Mouse (Mus musculus) midbrain, embryonic 11.5 days (tissue): ENCODE data around the gene Il21r. TPM values are rescaled to one million over a fixed set of nuclear protein-coding genes. Genes with fewer than 3 reads are reported as not detected.
A peak's percentile ranks its signal among the peaks of the same experiment; 100 is the strongest.

ENCODE experiments used
- ATAC-seq: fragments of 200-750 bp; cut with Nextera tagmentation; 2 replicates; pipeline ENCODE4 v1.8.0; 2017; ENCODE audit warnings: moderate TSS enrichment, moderate library complexity; ENCODE audit not compliant: low FRiP score
- DNase-seq: peaks from one replicate; pipeline ENCODE4 v3.0.0; 2015; ENCODE audit warnings: low spot score; ENCODE audit errors: missing footprints
- H3K27ac ChIP-seq: fragments of 300-500 bp; sonication (generic); 2 replicates; pipeline ENCODE4 v1.5.1; 2014; ENCODE audit warnings: low read depth, low read length
- H3K27me3 ChIP-seq: fragments of 300-500 bp; sonication (generic); 2 replicates; pipeline ENCODE4 v1.6.1; 2014; ENCODE audit warnings: mild to moderate bottlenecking, low read length, moderate library complexity, mixed read lengths; ENCODE audit not compliant: control insufficient read depth, insufficient read depth
- H3K36me3 ChIP-seq: fragments of 300-500 bp; sonication (generic); 2 replicates; pipeline ENCODE4 v1.6.1; 2014; ENCODE audit warnings: mild to moderate bottlenecking, low read length, moderate library complexity, mixed read lengths; ENCODE audit not compliant: control insufficient read depth, insufficient read depth
- H3K4me1 ChIP-seq: fragments of 300-500 bp; sonication (generic); 2 replicates; pipeline ENCODE4 v1.6.1; 2014; ENCODE audit warnings: low read length; ENCODE audit not compliant: control insufficient read depth, insufficient read depth
- H3K4me2 ChIP-seq: fragments of 300-500 bp; sonication (generic); 2 replicates; pipeline ENCODE4 v1.6.1; 2014; ENCODE audit warnings: mild to moderate bottlenecking, moderate library complexity
- H3K4me3 ChIP-seq: fragments of 300-500 bp; sonication (generic); 2 replicates; pipeline ENCODE4 v1.5.1; 2014; ENCODE audit warnings: low read depth, low read length
- H3K9ac ChIP-seq: fragments of 300-500 bp; sonication (generic); 2 replicates; pipeline ENCODE4 v1.6.1; 2014; ENCODE audit warnings: low read length
- H3K9me3 ChIP-seq: fragments of 300-500 bp; sonication (generic); 2 replicates; pipeline ENCODE4 v1.6.1; 2016; ENCODE audit warnings: low read length; ENCODE audit not compliant: control insufficient read depth
- WGBS: fragments of 180-500 bp; shearing (Covaris S2); extraction: QIAGEN DNeasy Blood & Tissue Kit; methylation state at CpG from one replicate; pipeline ENCODE4 v1.1.7; 2014; 5-methylcytosine and 5-hydroxymethylcytosine counted together
- polyA plus RNA-seq: library from polyadenylated mRNA; unstranded; fragments of >200 nt; fragmentation: Nextera tagmentation; extraction: Ambion mirVana; gene quantifications from 2 replicates; pipeline ENCODE4 v1.2.1, GENCODE M21; 2014

Il21r gene
- polyA plus RNA-seq, 1 experiment from 2014 or later, result 0.36 TPM

GRCm38 (mm10) chr7:125560146-125560785, 43.0 kb upstream of the Il21r start:
- 81% methylated on average over 7 of the region's 7 CpGs for WGBS
- no peak overlapping the region for H3K27ac ChIP-seq
- ATAC-seq (no peak), DNase-seq (no peak)
- no peak overlapping the region for H3K4me2 ChIP-seq
- H3K4me3 ChIP-seq, result no peak overlapping the region
- H3K9ac ChIP-seq, result no peak overlapping the region
- no peaks in the 10 kb centered on the region for H3K27me3 ChIP-seq
- H3K9me3 ChIP-seq, result no peaks in the 10 kb centered on the region
- no peaks in the 10 kb centered on the region for H3K4me1 ChIP-seq
- no peaks in the 10 kb centered on the region for H3K36me3 ChIP-seq

- Histone ChIP-seq H3K27me3 (no peaks in the 10 kb centered on the region), H3K27ac (no peak overlapping the region), H3K4me2 (no peak overlapping the region), H3K9ac (no peak overlapping the region), H3K9me3 (no peaks in the 10 kb centered on the region), H3K4me3 (no peak overlapping the region), H3K4me1 (0 out of 2 replicates have a peak, but pooled peaks cover 3% of the 10 kb centered on the region), H3K36me3 (no peaks in the 10 kb centered on the region)
- WGBS, result 77% methylated on average over 9 of the region's 9 CpGs
- no peak for ATAC-seq
- peak; percentile 62 for DNase-seq
Measured at GRCm38 (mm10) chr7:125561085-125561690, 42.0 kb upstream of the Il21r start.

GRCm38 (mm10) chr7:125562413-125562812, 40.8 kb upstream of the Il21r start:
- no peak overlapping the region for H3K27ac ChIP-seq
- H3K4me3 ChIP-seq, result no peak overlapping the region
- no peaks in the 10 kb centered on the region for H3K9me3 ChIP-seq
- H3K4me1 ChIP-seq, result 0 out of 2 replicates have a peak, but pooled peaks cover 3% of the 10 kb centered on the region
- H3K9ac ChIP-seq, result no peak overlapping the region
- no peak overlapping the region for H3K4me2 ChIP-seq
- no peaks in the 10 kb centered on the region for H3K27me3 ChIP-seq
- 67% methylated on average over 4 of the region's 4 CpGs for WGBS
- no peak for ATAC-seq
- H3K36me3 ChIP-seq, result no peaks in the 10 kb centered on the region
- DNase-seq, result no peak

- no peak overlapping the region for H3K9ac ChIP-seq
- H3K4me1 ChIP-seq, result 0 out of 2 replicates have a peak, but pooled peaks cover 3% of the 10 kb centered on the region
- ATAC-seq (no peak), DNase-seq (no peak)
- WGBS, result 77% methylated on average over 3 of the region's 3 CpGs
- no peak overlapping the region for H3K4me3 ChIP-seq
- H3K9me3 ChIP-seq, result no peaks in the 10 kb centered on the region
- H3K36me3 ChIP-seq, result no peaks in the 10 kb centered on the region
- H3K27ac ChIP-seq, result no peak overlapping the region
- no peak overlapping the region for H3K4me2 ChIP-seq
- H3K27me3 ChIP-seq, result no peaks in the 10 kb centered on the region
Measured at GRCm38 (mm10) chr7:125563093-125563492, 40.1 kb upstream of the Il21r start.

- Histone ChIP-seq H3K4me1 (0 out of 2 replicates have a peak, but pooled peaks cover 3% of the 10 kb centered on the region), H3K9ac (no peak overlapping the region), H3K9me3 (no peaks in the 10 kb centered on the region), H3K27ac (no peak overlapping the region), H3K4me2 (no peak overlapping the region), H3K36me3 (no peaks in the 10 kb centered on the region), H3K27me3 (no peaks in the 10 kb centered on the region), H3K4me3 (no peak overlapping the region)
- DNase-seq, result peak; percentile 75
- WGBS, result 68% methylated on average over 11 of the region's 11 CpGs
- no peak for ATAC-seq
Measured at GRCm38 (mm10) chr7:125564316-125565024, 38.8 kb upstream of the Il21r start.

- Histone ChIP-seq H3K4me1 (0 out of 2 replicates have a peak, but pooled peaks cover 3% of the 10 kb centered on the region), H3K36me3 (no peaks in the 10 kb centered on the region), H3K4me2 (no peak overlapping the region), H3K27ac (no peak overlapping the region), H3K9me3 (no peaks in the 10 kb centered on the region), H3K27me3 (no peaks in the 10 kb centered on the region), H3K4me3 (no peak overlapping the region), H3K9ac (no peak overlapping the region)
- DNase-seq (no peak), ATAC-seq (no peak)
- WGBS, result 73% methylated on average over 12 of the region's 12 CpGs
Measured at GRCm38 (mm10) chr7:125565516-125566285, 37.5 kb upstream of the Il21r start.

- no peak overlapping the region for H3K4me2 ChIP-seq
- 89% methylated on average over 2 of the region's 2 CpGs for WGBS
- no peaks in the 10 kb centered on the region for H3K36me3 ChIP-seq
- DNase-seq (no peak), ATAC-seq (no peak)
- H3K9me3 ChIP-seq, result no peaks in the 10 kb centered on the region
- no peak overlapping the region for H3K4me3 ChIP-seq
- H3K9ac ChIP-seq, result no peak overlapping the region
- H3K27me3 ChIP-seq, result no peaks in the 10 kb centered on the region
- H3K4me1 ChIP-seq, result 0 out of 2 replicates have a peak, but pooled peaks cover 3% of the 10 kb centered on the region
- no peak overlapping the region for H3K27ac ChIP-seq
Measured at GRCm38 (mm10) chr7:125566420-125566819, 36.8 kb upstream of the Il21r start.

GRCm38 (mm10) chr7:125568888-125569287, 34.3 kb upstream of the Il21r start:
- WGBS, result 88% methylated on average over 8 of the region's 8 CpGs
- no peaks in the 10 kb centered on the region for H3K27me3 ChIP-seq
- H3K9me3 ChIP-seq, result no peaks in the 10 kb centered on the region
- peaks cover 3% of the 10 kb centered on the region; the same call in 1 of the 2 replicates for H3K4me1 ChIP-seq
- no peak overlapping the region for H3K9ac ChIP-seq
- no peak overlapping the region for H3K4me3 ChIP-seq
- H3K36me3 ChIP-seq, result no peaks in the 10 kb centered on the region
- no peak for ATAC-seq
- H3K4me2 ChIP-seq, result no peak overlapping the region
- no peak for DNase-seq
- H3K27ac ChIP-seq, result no peak overlapping the region
